Mouse (Mus musculus): Measurements from ENCODE around the gene Fance. TPM values are rescaled to one million over a fixed set of nuclear protein-coding genes. Genes with fewer than 3 reads are reported as not detected.
A peak's percentile ranks its signal among the peaks of the same experiment; 100 is the strongest.

Gene Fance
- total RNA-seq (2021): 10 to 100 TPM; 25.2 to 27.9 TPM

- peak; percentile 89 to 90 for DNase-seq
Observed at GRCm38 (mm10) chr17:28313212-28313879, at the start of gene Fance. Gene Fance (plus strand): TSS chr17:28313519.

- DNase-seq: no peak
Observed at GRCm38 (mm10) chr17:28267251-28267650, 46.1 kb upstream of the Fance start.

- DNase-seq: no peak
Observed at GRCm38 (mm10) chr17:28270165-28270564, 43.2 kb upstream of the Fance start.

- no peak for DNase-seq
Observed at GRCm38 (mm10) chr17:28271537-28272266, 41.6 kb upstream of the Fance start.

- DNase-seq: no peak
Observed at GRCm38 (mm10) chr17:28272281-28272680, 41.0 kb upstream of the Fance start.

- no peak for DNase-seq
Observed at GRCm38 (mm10) chr17:28272837-28273236, 40.5 kb upstream of the Fance start.

- no peak for DNase-seq
Observed at GRCm38 (mm10) chr17:28274739-28275138, 38.6 kb upstream of the Fance start.

- DNase-seq: no peak
Observed at GRCm38 (mm10) chr17:28277226-28277625, 36.1 kb upstream of the Fance start.

GRCm38 (mm10) chr17:28277721-28278120, 35.6 kb upstream of the Fance start:
- DNase-seq: no peak

- DNase-seq: no peak
Observed at GRCm38 (mm10) chr17:28278156-28278555, 35.2 kb upstream of the Fance start.

GRCm38 (mm10) chr17:28279236-28279635, 34.1 kb upstream of the Fance start:
- no peak for DNase-seq

- DNase-seq: no peak
Observed at GRCm38 (mm10) chr17:28279780-28280422, 33.4 kb upstream of the Fance start.

GRCm38 (mm10) chr17:28280423-28280800, 32.9 kb upstream of the Fance start:
- no peak for DNase-seq

- no peak for DNase-seq
Observed at GRCm38 (mm10) chr17:28280831-28281377, 32.4 kb upstream of the Fance start.

GRCm38 (mm10) chr17:28281866-28282441, 31.4 kb upstream of the Fance start:
- no peak for DNase-seq

GRCm38 (mm10) chr17:28283199-28283598, 30.1 kb upstream of the Fance start:
- DNase-seq: no peak

GRCm38 (mm10) chr17:28286133-28286532, 27.2 kb upstream of the Fance start:
- no peak for DNase-seq

- no peak for DNase-seq
Observed at GRCm38 (mm10) chr17:28286964-28287363, 26.4 kb upstream of the Fance start.

GRCm38 (mm10) chr17:28287578-28287977, 25.7 kb upstream of the Fance start:
- DNase-seq: no peak

- DNase-seq: no peak
Observed at GRCm38 (mm10) chr17:28287980-28288379, 25.3 kb upstream of the Fance start.

GRCm38 (mm10) chr17:28290262-28290661, 23.1 kb upstream of the Fance start:
- peak in 1 of 2 experiments; percentile 39 for DNase-seq

- no peak for DNase-seq
Observed at GRCm38 (mm10) chr17:28290671-28291070, 22.6 kb upstream of the Fance start.

- no peak for DNase-seq
Observed at GRCm38 (mm10) chr17:28291346-28291745, 22.0 kb upstream of the Fance start.

Data from layer of hippocampus, postnatal 36 days (tissue).